Mouse (Mus musculus): Measurements from ENCODE around the gene Taar8b. TPM values are rescaled to one million over a fixed set of nuclear protein-coding genes. Genes with fewer than 3 reads are reported as not detected.

Taar8b gene
- polyA plus RNA-seq, 1 experiment from 2014 or later: not detected

Other genes starting within 250 kb of the Taar8b start
- 3.4 and 6.1 TPM in 2 replicates for gene Vnn3, start 240.8 kb downstream of the Taar8b start, polyA plus RNA-seq (2015; fragmentation: Nextera tagmentation; extraction: Ambion mirVana)
- 2.1 and 2.3 TPM in 2 replicates for gene Vnn1, start 197.6 kb downstream of the Taar8b start, polyA plus RNA-seq (2015; fragmentation: Nextera tagmentation; extraction: Ambion mirVana)
- not detected in 2 replicates for gene Taar1, start 171.9 kb downstream of the Taar8b start, polyA plus RNA-seq (2015; fragmentation: Nextera tagmentation; extraction: Ambion mirVana)
- gene Taar2, start 153.7 kb downstream of the Taar8b start, polyA plus RNA-seq (2015; fragmentation: Nextera tagmentation; extraction: Ambion mirVana): not detected in 2 replicates
- not detected in 2 replicates for gene Taar3, start 142.7 kb downstream of the Taar8b start, polyA plus RNA-seq (2015; fragmentation: Nextera tagmentation; extraction: Ambion mirVana)
- gene Taar4, start 131.8 kb downstream of the Taar8b start, polyA plus RNA-seq (2015; fragmentation: Nextera tagmentation; extraction: Ambion mirVana): not detected in 2 replicates
- not detected in 2 replicates for gene Taar5, start 121.6 kb downstream of the Taar8b start, polyA plus RNA-seq (2015; fragmentation: Nextera tagmentation; extraction: Ambion mirVana)
- not detected in 2 replicates for gene Taar6, start 106.6 kb downstream of the Taar8b start, polyA plus RNA-seq (2015; fragmentation: Nextera tagmentation; extraction: Ambion mirVana)
- gene Taar7a, start 98.8 kb downstream of the Taar8b start, polyA plus RNA-seq (2015; fragmentation: Nextera tagmentation; extraction: Ambion mirVana): not detected in 2 replicates
- gene Taar7b, start 92.4 kb downstream of the Taar8b start, polyA plus RNA-seq (2015; fragmentation: Nextera tagmentation; extraction: Ambion mirVana): not detected in 2 replicates
- gene Taar7d, start 65.1 kb downstream of the Taar8b start, polyA plus RNA-seq (2015; fragmentation: Nextera tagmentation; extraction: Ambion mirVana): not detected in 2 replicates
- gene Taar7e, start 54.7 kb downstream of the Taar8b start, polyA plus RNA-seq (2015; fragmentation: Nextera tagmentation; extraction: Ambion mirVana): not detected in 2 replicates
- gene Taar7f, start 42.8 kb downstream of the Taar8b start, polyA plus RNA-seq (2015; fragmentation: Nextera tagmentation; extraction: Ambion mirVana): not detected in 2 replicates
- not detected in 2 replicates for gene Taar8a, start 15.8 kb downstream of the Taar8b start, polyA plus RNA-seq (2015; fragmentation: Nextera tagmentation; extraction: Ambion mirVana)
- gene Taar8c, start 9.6 kb upstream of the Taar8b start, polyA plus RNA-seq (2015; fragmentation: Nextera tagmentation; extraction: Ambion mirVana): not detected in 2 replicates
- gene Taar9, start 17.2 kb upstream of the Taar8b start, polyA plus RNA-seq (2015; fragmentation: Nextera tagmentation; extraction: Ambion mirVana): not detected in 2 replicates
- 23.4 and 30.1 TPM in 2 replicates for gene Stx7, start 57.0 kb upstream of the Taar8b start, polyA plus RNA-seq (2015; fragmentation: Nextera tagmentation; extraction: Ambion mirVana)
- 0.12 and 0.14 TPM in 2 replicates for gene Moxd1, start 131.2 kb upstream of the Taar8b start, polyA plus RNA-seq (2015; fragmentation: Nextera tagmentation; extraction: Ambion mirVana)

Measured in liver, embryonic 15.5 days (tissue).